Mouse (Mus musculus) lung, postnatal 4 days (tissue): ENCODE measurements at regions not wholly inside any gene's neighbourhood (a gene's known extent, or its start where the extent isn't known, plus 50 kb on each side); places are given as distances from the start of the nearest gene placed in this dataset.

ENCODE experiments used
- DNase-seq, 2 experiments: peaks; one replicate each; pipeline ENCODE4 v3.0.0; 2021

DNA sequence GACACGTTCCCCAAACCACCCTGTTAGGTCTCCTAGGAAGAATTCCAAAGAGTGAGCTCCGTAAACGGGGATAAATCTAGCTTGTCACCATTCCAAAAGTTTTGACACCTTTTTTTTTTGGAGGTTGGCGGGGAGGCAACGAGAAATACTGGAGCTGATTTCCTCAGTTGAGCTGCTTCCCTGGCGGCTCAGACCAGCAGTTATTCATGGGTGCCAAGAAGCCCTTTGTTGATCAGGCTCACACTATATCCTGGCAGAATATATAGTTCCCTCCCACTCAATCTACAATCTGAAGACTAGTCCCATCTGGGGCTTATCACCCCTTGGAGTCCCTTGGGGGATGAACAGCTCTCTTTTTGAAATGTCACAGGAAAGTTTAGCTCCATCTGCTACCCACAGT is 77.5 kb upstream of the Tiam2 start:
- no peak for DNase-seq

DNA sequence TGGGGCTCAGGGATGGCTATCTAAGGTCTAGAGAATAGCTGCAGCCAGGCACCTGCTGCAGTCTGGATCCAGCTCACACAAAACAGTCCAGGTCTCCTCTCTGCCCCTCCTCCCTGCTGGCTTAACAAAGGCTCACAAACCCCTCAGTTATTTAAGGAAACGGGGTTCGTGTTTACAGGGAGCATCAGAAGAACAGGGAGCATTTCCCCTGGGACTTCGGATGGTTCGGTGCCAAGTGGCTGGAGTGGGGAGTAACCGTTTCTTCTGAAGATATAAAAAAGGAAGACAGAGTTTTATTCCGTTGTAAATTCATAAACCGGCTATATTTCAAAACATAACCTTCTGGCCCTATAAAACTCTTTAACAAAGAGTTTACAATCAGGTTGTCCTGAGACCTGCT is 77.1 kb upstream of the Tiam2 start:
- no peak for DNase-seq

DNA sequence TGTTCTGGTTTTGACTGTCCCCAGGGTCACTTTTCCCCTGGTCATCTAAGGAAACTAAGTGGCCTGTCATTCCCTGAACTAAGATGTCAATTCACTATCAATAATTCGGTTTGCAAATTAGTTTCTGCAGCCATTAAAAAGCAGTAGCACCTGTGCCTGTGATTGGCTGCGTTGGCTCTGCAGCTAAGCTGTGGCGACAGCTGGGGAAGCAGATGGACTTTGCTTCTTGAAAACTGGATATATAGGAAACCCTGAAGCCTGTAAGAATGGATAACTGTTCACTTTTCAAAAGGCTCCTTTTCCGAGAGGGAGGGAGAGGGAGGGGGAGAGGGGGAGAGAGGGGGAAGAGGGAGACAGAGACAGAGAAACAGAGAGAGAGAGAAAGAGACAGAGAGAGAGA is 75.2 kb upstream of the Tiam2 start:
- no peak for DNase-seq

DNA sequence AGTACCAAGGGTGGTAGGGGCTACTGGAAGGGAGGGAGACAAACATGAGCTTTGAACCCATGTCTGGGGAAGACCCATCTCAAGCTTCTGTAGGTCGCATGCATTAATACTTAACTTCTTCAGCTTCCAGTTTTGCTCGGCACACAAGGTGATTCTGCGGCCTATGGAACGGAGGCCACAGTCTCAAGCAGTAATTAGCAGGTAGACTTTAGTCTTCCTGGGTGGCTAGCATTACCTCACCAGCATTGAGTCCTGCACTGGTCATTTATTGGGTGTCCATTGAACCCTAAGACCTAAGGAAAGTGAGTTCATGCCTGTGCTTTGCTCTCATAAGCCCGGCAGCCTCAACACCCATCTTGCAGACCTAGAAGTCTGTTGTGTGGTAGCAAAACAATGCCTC is 74.4 kb upstream of the Tiam2 start:
- no peak for DNase-seq

DNA sequence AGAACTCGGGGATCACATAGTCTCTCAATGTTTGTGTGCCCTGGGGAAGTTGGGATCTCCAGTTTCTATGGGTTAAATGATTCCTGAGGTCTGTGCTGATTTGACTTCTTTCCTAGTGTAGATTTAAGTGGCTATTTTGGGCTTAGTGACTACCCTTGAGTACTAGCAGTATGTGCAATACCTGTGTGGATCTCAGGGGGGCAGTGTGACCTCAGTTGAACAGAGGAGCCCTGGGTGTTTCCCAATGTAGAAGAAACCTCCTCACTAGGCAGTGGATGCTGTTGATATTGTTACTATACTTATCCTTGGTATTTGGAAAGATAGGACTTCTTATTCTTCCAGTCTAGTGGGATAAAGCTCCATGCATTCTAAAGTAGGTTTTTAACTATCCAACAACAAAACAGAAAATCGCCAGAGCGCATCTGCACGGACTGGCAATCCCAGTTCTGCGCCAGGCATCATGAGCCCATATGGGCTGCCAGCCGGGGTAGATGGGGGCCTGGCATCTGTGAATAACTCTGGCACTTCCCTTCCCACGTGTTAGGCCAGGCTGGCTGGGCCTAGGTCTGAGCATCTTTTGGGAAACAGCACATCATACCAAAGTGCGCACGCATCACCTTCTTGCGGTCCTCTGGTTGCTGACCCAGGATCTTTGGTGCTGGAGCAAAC is 72.7 kb upstream of the Tiam2 start:
- DNase-seq, result peak in 1 of 2 experiments; percentile 52

DNA sequence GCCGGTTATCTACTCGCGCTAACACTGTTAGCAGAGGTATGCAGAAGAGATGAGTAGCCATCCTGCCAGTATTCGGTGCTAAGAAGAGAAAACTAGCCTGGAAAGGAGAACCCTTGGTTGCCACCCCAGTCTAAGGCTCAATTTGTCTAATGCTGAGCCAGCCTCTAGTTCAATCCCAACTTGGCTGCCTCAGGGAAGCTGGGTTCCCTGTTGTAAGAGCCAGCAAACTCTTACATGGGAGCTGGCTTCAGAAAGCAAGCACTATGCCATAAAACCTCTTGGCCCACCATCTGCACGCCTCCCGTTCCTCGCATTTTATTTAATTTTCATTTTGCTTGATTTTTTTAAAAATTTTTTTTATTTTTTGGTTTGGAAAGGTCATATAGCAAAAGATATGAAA is 69.6 kb upstream of the Tiam2 start:
- DNase-seq, result no peak

DNA sequence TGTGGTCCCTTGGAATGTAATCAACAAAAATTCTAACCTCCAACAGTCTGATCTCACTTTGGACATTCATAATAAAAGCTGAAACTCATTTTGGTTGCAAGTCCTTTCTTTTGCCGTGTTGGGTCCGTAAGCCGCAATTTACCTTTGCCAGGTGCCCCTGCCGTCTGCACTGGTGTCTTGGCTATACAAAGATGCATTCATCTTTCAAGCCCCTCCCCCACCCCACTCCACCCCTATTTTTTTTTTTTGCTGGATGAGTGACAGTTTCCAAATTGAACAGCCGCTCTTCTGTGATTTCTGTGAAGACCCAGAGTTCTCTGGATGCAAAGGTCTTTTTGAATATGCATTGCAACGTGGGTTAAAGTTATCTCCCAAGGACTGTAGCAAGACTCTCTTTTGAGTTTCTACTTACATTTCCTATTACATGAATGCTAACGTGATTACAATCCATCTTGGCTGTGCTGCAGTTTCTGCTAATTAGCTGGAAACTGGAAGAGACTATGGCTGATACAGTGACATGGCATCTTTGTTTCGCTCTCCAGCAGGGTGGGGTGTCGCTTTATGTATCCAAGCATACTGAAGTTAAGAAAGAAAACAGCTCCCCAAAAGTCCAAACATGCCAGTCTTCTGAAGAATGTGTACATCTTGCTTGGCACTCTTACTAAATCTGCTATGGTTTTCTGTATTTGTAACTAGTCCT is 67.4 kb upstream of the Tiam2 start:
- no peak for DNase-seq

DNA sequence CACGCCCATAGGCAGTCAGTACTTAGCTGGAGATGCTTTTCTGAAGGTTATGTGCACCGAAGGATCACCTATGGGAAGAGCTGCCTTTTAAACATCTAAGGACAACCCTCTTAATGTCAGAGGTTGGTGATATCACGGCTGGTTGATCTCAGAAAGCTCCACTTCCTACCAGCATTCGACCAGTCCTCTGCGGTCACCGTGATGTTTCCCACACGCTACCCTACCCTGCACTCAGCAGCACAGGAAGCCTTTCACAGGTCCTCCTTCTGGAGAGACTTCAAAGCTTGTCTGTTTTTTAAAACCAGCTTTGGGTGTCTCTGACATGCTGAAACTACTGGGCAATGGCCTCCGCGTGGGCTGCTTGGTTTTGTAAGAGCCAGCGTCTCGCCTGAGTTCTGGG is 65.6 kb upstream of the Tiam2 start:
- DNase-seq, result no peak

DNA sequence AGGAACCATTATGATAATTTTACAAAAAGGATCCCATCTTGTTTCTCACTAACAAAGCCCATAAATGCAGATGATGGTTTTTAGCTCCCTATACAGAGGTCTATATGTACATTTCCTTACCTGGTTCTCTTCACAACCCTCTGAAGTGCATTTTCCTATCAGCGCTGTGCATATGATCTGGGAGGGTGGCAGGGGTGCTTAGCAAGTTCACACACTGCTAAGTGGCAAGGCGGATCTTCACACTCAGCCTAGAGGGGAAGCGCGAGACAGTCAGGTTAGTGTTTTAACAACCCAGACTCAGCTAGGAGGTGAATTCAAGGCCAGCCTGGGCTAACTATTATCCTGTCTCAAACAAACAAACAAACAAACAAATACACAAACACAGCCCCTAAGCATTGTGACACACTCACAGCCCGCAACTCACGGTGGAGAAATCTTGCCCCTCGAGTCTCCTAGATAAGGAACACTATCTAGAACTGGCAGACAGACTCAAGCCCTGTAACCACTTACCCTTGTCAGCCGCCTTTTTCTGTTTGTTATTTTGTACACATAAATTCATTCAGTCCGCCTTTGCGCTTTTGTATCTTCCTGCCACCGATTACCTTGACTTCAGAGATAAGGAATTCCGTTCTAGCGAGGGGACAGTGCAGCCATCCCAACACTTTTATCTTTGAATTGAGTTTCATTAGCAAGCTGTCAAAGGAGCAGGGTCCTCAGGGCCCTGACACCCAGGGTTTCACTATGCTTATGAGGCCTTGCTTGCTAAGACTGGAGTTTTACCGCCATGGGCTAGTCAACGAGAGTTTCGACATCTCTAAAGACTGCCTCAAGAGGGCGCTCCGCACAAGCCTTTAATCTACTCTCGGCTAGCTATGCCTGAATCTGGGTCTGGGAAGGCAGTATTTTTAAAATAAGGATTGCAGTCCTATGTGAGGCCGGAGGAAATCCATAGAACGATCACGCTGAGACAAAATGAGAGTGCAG is 53.0 kb upstream of the Tiam2 start:
- DNase-seq, result peak; percentile 78 to 85

DNA sequence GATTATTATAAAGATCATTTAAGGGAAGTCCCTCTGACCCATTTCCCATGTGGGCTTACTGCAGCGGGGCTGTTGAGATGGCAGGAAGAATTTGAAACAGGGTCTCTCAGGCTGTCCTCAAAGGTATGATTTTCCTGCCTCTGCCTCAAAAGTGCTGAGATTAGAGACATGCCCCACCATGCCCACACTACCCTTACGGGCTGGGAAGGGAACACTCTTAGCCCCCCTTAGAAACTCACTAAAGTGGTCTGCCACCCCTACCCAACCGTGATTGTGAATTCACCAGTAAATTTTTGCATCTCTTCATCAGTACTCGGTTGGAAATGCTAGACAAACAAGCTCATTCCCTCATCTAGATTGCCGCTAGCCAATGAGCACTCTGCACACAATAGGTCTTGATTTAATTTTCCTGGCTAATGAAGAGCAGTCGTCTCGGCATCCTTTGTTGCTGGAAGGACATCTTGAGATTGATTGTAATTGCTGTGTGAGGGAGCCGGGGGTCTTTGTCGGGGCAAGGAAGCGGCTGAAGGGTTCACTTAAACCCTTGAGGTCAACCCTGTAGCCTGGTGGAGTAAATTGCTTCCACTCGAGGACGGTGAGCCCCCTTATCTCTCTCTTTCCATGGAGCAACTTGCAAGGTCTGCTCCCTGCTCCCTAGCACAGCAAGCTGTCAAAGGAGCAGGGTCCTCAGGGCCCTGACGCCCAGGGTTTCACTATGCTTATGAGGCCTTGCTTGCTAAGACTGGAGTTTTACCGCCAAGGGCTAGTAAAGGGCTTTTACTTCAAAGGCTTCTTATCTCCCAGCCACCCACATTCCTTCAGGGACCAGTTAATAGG is 51.7 kb upstream of the Tiam2 start:
- no peak for DNase-seq
